Mouse (Mus musculus) bone marrow, adult 2 months (tissue): ENCODE data around the gene Cdc42bpa.

Experiments used
- CTCF ChIP-seq: fragments of 200-500 bp; IDR thresholded peaks from 2 replicates; pipeline ENCODE4 v1.5.1; 2011; ENCODE audit warnings: low read length, control low read depth; ENCODE audit not compliant: control insufficient read depth, insufficient read depth
- POLR2A ChIP-seq: fragments of 200-500 bp; IDR thresholded peaks from 2 replicates; pipeline ENCODE4 v1.6.1; 2011; ENCODE audit warnings: low read depth, mild to moderate bottlenecking, control low read depth, low read length, borderline replicate concordance; ENCODE audit not compliant: control insufficient read depth

GRCm38 (mm10) chr1:180008057-180008456 lies 47.8 kb downstream of the Cdc42bpa start:
- TF ChIP-seq CTCF (no peak), POLR2A (no peak)
